Mouse (Mus musculus) liver, adult (tissue): ENCODE data around the gene Map7d1.

ENCODE experiments used
- GATA4 ChIP-seq: IDR thresholded peaks from 2 replicates; pipeline ENCODE4 v1.6.1; 2014; ENCODE audit warnings: mild to moderate bottlenecking, low read length; ENCODE audit not compliant: insufficient replicate concordance

Gene Map7d1

DNA sequence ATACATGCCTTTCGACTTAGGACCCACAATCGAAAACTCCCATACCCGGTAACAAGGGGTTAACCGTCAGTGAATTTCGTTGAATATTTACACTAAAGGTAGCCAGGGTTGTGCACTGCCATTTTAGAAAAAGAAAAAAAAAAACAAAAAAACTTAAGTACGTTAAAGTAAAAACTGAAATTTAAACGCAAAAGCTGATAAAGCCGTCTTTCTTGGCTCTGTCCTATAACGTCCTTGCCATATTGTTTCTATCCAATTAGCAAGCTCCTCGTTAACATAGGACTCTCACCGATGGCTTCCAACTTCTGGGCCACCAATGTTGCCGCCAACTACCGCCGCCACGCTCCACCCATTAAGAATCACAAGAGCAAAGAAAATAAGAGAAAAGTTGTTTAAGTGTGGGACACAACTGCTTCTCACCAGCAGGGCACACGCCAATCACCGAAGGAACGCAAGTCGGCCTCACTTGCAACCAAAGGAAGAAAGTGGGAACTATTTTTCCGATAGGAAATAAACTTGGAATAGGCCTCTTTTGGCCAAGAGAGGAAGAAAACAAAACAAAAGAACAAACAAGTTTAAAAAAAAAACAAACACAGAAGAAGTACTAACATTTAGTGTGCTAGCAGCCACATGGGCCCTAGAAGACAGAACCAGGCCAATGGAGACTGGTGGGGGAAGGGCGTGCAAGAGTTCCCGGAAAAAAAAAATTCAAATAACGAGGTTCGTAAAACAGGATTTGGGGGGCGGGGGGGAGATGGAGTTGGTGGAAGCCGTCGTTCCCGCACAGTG lies 54.4 kb downstream of the Map7d1 start:
- TF ChIP-seq GATA4: no peak

DNA sequence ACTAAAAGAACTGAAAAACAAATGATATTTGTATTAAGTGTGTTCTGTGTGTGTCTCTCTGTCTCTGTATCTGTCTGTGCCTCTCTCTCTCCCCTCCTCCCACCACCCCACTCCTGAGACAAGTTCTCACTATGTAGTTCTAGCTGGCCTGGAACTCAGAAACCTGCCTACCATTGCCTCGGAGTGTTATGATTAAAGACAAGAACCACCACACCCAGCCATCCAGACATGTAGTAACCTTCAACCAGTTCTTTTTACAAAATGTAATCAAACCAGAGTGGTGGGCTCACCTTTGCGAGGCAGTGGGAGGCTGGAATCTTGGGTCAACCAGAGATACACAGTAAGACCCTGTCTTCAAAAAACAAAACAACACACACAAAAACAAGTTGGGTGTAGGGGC lies 55.5 kb downstream of the Map7d1 start:
- TF ChIP-seq GATA4: no peak

- no peak for TF ChIP-seq GATA4
These were observed 56.1 kb downstream of the Map7d1 start for GRCm38 (mm10) chr4:126200036-126200435.

DNA sequence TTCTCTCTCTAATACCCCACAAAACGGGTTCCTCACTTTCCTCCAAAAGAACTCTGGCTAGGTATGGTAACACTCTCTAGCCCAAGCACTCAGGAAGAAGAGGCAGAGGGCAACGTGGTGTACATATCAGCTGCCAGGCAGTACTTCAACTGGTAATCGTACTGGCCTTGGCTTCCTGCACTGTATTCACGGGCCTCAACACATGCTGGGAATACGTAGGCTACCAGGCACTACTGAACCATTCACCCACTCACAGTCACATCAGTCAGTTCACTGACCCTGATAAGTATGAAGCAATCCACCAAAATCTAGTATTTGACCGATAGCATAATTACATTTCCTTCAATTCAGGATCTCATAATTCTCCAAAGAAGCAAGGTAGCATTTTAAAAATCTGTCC lies 56.6 kb downstream of the Map7d1 start:
- TF ChIP-seq GATA4: peak; percentile 51; the same call in 1 of the 2 replicates

- no peak for TF ChIP-seq GATA4
These were observed 58.7 kb downstream of the Map7d1 start for GRCm38 (mm10) chr4:126197485-126197884.

DNA sequence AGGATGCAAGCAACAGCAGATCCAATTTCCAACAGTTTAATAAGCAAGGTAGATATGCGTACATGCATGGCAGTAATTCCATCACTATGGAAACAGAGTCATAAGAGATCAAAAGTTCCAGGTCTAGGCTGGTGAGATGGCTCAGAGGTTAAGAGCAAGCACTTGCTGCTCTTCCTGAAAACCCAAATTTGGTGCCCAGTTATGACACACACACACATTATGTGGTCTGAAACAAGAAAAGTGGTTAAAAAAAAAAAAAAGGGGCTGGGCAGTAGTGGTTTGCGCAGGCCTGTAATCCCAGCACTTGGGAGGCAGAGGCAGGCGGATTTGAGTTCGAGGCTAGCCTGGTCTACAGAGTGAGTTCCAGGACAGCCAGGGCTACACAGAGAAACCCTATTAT lies 61.2 kb downstream of the Map7d1 start:
- no peak for TF ChIP-seq GATA4

DNA sequence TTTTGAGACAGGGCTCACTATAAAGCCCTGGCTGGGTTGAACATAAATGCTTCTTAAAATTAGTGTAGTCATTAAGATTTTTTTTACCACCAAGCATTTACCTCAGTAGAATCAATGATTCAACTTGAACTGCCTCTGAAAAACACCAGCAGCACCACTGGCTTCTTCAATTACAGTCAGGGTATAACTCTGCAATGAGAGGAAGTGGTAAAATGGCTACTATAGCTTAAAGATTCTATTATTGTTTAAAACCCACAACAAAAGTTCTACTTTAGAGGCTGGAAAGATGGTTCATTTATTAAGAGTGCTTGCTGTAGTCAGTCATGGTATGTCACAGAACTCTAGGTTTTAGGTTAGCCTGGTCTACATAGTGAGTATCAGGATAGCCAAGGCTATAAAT lies 61.9 kb downstream of the Map7d1 start:
- TF ChIP-seq GATA4: no peak

DNA sequence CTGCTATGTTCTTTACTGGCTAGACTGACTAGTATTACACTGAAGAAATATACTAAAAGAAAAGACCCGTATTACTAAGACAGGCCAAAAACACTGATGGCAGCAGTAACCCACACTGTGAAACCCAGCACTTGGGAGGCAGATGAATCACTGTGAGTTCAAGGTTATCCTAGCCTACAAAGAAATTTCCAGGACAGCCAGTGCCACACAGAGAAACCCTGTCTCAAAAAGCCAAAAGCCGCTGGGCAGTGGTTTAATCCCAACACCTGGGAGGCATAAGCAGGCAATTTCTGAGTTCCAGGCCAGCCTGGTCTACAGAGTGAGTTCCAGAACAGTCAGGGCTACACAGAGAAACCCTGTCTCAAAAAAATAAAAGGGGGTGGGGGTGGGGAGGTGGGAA lies 65.5 kb downstream of the Map7d1 start:
- TF ChIP-seq GATA4: no peak

GRCm38 (mm10) chr4:126187096-126187495 lies 69.0 kb downstream of the Map7d1 start:
- TF ChIP-seq GATA4: no peak

GRCm38 (mm10) chr4:126183034-126183433 lies 73.1 kb downstream of the Map7d1 start:
- no peak for TF ChIP-seq GATA4
